Mouse (Mus musculus): ENCODE data around the gene Xxylt1.
A peak's percentile ranks its signal among the peaks of the same experiment; 100 is the strongest.

Xxylt1 gene

DNA sequence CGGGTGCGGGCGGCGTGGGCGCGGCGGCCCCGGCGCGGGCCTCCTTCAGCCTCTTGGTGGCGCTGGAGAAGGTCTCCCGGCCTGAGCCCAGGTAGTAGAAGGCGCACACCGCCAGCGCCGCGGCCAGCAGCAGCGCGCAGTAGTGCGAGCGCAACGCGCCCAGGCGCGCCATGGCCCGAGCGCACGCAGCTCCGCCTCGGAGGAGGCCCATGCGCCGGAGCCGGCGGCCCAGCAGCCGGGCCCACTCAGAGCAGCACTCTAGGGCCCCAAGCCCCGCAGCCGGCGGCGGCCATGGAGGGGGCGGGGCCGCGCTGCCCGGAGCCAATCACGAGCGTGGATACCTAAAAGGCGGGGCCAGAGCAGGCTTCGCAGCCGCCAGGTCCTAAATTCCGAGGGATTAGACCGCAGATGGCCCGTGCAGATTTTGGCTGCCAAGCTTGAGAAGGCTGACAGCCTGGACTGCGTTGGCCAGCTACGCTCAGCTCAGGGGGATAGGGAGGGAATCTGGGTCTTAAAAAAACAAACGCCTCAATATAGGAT lies at the start of gene Xxylt1:
Gene Xxylt1, minus strand, starts transcription at position 308 of the 540 bp plus-strand sequence.
- peak; percentile 78 for DNase-seq (ENCODE audit: extremely low read depth, low read depth)

GRCm38 (mm10) chr16:31128116-31128515 lies 46.9 kb upstream of the Xxylt1 start:
- DNase-seq (ENCODE audit: extremely low read depth, low read depth): no peak

- no peak for DNase-seq (ENCODE audit: extremely low read depth, low read depth)
Observed at GRCm38 (mm10) chr16:31124991-31125390, 43.8 kb upstream of the Xxylt1 start.

GRCm38 (mm10) chr16:31121612-31122011 lies 40.4 kb upstream of the Xxylt1 start:
- no peak for DNase-seq (ENCODE audit: extremely low read depth, low read depth)

- DNase-seq (ENCODE audit: extremely low read depth, low read depth): no peak
Observed at GRCm38 (mm10) chr16:31113596-31113995, 32.4 kb upstream of the Xxylt1 start.

DNA sequence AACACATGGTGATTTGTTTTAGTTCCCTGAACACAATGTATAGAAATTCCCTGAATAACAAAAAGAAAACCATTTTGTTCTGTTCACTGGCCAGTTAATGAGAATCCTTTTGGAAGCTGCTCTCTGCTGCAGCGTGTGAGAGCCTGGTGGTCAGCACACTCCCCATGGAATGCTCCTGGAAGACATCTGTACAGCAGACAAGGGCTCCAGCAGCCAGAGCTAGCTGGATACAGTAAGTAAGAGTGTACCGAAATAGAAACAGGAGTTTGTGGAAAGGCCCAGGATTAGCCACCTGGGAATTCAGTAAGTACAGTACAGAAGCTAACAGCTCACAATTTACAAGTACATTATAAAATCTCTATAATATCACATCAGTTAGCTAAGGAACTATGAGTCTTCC lies 20.1 kb upstream of the Xxylt1 start:
- DNase-seq (ENCODE audit: extremely low read depth, low read depth): no peak

DNA sequence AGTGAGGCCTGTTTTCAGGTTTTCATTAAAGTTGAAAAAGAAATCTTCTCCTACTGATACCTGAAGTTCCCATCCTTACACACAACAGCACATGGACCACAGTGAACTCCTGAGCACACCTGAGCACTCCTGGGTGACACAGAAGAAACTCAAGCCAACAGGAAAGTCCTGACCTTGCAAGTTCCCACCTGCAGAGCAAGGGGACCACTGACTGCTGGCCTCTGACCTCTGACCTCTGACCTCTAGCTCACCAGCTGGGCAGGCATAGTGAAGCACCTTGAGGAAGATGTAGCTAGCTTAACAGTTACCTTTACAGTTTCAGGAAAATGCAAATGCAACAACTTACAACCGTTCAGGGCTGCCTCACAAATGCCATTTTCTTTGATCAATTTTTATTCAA lies 18.7 kb upstream of the Xxylt1 start:
- no peak for DNase-seq (ENCODE audit: extremely low read depth, low read depth)

DNA sequence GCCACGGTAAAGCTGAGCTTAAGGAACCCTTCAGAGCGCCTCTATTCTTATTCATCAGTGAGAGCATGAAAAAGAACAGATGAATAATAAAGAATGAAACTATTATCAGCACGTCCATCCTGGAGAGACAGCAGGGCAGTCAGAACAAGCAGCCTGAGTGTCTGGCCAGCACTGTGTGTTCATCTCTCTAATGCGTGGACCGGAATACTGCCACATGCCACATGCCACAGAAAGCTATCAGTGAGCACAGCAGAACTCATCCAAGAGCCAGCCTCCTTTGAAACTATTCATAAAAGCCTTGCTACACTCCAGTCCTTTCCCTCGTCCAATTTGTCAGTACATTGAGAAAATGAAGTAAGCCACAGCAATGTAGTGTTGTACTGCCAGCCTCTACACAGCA lies 12.8 kb upstream of the Xxylt1 start:
- no peak for DNase-seq (ENCODE audit: extremely low read depth, low read depth)

DNA sequence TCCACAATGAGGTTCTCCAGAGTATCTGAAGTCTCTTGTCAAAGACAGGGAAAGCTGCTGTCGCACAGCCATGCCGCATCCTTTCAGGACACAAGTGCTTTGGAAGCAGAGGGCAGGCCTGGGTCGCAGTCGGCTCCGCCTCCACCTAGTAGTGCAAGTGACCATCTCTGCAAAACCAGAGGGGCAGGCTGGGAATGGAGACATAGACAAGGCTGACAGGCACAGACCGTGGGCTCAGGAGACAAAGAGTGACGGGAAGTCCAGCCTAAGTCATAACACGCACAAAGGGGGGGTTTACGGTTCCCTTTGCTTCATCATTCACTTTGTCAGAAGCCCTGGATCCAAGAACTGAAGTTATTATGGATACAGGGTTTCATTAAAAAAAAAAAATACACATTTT lies 12.0 kb upstream of the Xxylt1 start:
- DNase-seq (ENCODE audit: extremely low read depth, low read depth): no peak

DNA sequence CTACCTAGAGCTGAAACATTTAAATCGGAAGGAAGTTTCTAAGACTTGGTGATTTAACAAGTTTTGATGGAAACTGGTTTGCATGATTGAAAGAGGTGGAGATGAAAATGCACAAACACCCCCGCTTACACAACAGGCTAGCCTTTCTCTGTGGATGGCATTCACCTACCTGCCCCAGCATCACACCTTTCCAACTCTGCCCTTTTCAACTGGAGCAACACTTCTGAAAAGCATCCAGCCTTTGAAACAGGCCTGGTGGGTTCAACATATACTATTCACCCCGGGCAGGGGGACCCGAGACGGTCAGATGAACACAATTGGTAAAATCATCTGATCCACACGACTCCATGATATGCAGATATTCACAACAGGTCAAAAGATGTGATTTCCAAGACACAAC lies 659 bp upstream of the Xxylt1 start:
- no peak for DNase-seq (ENCODE audit: extremely low read depth, low read depth)

GRCm38 (mm10) chr16:31080573-31081051 lies 620 bp downstream of the Xxylt1 start:
- DNase-seq (ENCODE audit: extremely low read depth, low read depth): peak; percentile 67

DNA sequence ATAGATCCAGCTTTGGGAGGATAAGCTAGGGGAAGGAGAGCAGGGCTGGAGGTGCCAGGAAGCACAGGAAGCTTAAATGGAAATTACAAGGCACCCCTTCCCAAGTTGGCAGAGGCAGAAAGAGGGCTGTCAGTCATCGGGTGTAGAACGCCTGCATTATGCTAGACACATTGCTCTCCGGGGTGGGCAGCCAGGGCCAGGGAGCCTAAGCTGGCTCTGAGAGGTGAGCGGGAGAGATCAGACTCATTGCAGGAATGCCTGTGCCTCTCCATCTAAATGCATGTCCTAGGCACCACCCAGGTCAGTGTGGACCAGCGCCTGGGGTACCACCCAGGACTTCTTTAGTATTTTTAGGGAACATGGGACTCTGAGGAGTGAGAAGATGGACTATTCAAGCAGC lies 3.8 kb downstream of the Xxylt1 start:
- no peak for DNase-seq (ENCODE audit: extremely low read depth, low read depth)

DNA sequence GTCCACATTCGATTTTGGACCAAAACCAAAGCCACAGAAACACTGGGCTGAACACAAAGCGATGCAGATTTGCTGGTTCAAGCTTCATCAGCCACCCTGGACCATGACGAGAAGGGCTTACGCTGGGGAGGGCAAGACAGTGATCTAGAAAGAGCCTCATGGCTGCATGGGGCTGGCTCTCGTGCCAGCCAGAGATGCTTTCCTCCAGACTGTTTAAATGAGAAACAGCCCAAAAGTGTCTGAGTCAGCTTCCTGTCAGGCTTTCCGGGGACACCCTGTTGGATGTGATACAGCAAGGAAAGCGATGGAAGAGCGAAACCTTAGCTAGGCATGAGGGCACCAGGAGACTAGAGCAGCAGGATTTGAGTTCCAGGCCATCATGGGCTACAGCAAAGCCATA lies 4.8 kb downstream of the Xxylt1 start:
- DNase-seq (ENCODE audit: extremely low read depth, low read depth): no peak

GRCm38 (mm10) chr16:31074324-31074908 lies 6.8 kb downstream of the Xxylt1 start:
- DNase-seq (ENCODE audit: extremely low read depth, low read depth): no peak

DNA sequence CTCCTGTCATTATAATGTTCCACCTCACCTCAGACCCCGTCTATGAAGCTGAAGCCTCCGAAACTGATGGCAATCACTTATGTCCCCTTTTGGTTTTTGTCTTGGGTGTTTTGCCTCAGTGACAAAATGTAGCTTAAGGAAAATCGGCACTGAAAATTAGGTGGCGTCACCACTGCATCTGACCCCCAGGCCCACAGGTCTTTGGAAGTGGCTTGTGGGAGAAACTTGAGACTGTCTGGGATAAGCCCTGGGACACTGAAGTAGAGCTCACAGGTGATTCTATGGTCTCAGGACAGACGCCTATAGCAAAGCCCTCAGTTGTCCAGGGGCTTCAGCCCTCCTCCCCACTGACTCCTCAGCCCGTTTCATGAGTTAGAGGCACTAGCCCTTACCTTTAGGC lies 9.5 kb downstream of the Xxylt1 start:
- no peak for DNase-seq (ENCODE audit: extremely low read depth, low read depth)

- DNase-seq (ENCODE audit: extremely low read depth, low read depth): peak; percentile 18
Observed at GRCm38 (mm10) chr16:31070358-31071133, 10.7 kb downstream of the Xxylt1 start.

DNA sequence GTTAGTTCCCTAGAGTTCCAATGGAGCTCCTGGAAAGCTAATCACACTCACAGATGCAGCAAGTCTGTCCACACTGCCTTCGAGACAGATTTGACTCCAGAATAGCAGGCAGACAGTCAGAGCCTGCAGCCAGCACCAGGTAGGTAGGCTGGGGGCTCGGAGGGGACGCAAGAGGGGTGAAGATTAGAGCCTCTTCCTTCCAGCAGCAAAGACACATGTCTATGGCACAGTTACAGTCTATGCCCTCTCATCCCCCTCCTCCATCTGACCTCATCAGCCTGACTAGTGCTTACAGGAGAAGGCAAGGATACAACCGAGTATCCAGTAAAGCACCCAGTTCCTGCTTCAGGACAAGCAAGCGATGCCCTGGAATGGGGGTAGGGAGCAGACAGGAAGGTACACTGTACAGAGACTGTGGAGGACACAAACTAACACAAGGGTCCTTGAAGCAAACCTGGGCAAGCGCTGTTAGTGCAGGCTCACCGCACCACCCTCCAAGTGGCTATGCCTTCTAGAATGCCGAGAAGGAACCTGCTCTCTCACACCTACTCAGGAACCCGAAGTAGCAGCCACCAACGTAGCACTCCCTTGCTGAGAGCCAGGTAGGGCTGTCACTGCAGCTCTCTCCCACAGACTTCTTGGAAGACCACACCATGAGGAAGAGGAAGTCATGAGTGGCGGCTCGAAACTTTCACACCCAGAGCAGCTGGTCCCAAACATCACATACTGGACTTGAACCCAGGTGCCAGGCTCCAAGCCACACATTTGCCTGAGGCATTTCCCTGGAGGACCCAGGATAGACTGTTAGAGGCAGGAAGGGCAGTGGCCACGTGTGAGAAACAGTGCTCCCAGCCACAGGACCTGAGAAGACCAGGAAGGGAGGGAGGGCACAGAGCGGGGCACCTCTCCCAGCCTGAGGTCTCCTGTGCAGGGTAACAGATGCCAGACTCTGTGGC lies 11.7 kb downstream of the Xxylt1 start:
- no peak for DNase-seq (ENCODE audit: extremely low read depth, low read depth)

- no peak for DNase-seq (ENCODE audit: extremely low read depth, low read depth)
Observed at GRCm38 (mm10) chr16:31068280-31068679, 13.0 kb downstream of the Xxylt1 start.

- DNase-seq (ENCODE audit: extremely low read depth, low read depth): no peak
Observed at GRCm38 (mm10) chr16:31066344-31067098, 14.7 kb downstream of the Xxylt1 start.

DNA sequence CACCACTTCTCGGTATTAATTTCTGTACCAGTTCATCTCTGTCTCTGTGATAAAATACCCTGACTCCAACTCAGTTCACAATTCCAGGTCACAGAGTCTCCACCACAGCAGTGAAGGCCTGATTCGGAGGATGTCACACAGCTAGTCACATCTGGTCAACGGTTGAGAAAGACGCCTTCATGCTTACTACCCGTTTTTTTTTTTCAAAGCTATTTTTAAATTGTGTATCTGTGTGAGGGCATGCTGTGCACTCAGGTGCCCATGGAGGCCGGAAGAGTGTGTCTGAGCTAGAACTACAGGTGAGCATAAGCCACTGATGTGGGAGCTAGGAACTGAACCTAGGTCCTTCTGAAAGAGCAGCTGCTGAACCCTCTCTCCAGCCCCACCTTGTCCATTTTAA lies 16.4 kb downstream of the Xxylt1 start:
- no peak for DNase-seq (ENCODE audit: extremely low read depth, low read depth)

DNA sequence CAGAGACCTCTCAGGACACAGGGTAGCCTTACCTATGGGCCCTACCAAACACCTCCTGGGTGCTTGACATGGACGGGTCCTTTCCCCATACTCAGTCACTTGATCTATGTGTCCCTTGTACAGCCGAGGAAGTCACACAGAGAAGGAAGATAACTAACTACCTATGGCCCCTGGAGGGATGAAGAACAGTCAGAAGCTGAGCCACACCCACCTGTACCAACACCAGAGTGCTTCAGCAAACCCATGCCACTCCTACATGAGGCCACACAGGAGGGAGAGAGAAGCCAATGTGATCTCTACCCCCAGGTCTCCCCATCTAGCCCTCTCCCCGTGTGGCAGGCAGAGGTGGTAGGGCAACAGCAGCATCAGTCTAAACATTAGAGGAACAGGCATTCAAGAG lies 18.3 kb downstream of the Xxylt1 start:
- no peak for DNase-seq (ENCODE audit: extremely low read depth, low read depth)
